Mouse (Mus musculus): ENCODE data around the gene Ybx1.

GRCm38 (mm10) chr4:119246688-119247225 lies 47.6 kb downstream of the Ybx1 start:
- no peak for TF ChIP-seq CTCF (IDR thresholded peaks at IDR 0.05; ENCODE audit: extremely low read depth, insufficient read length, insufficient replicate concordance, low read depth, low read length)
- TF ChIP-seq POLR2A (IDR thresholded peaks at IDR 0.05; ENCODE audit: low read depth, low read length), result no peak

Measured in small intestine, adult 2 months (tissue).